Mouse (Mus musculus) left cerebral cortex, postnatal 4 days (tissue): ENCODE data around the gene Zfp42. TPM values are rescaled to one million over a fixed set of nuclear protein-coding genes. Genes with fewer than 3 reads are reported as not detected.

Experiments used
- DNase-seq: peaks from one replicate; pipeline ENCODE4 v3.0.0-alpha.2; 2022
- intact Hi-C: fragments of 180-260 bp; cut with DNase I; formaldehyde crosslinking; loops from one replicate; pipeline ENCODE4 v1.15.1; 2025
- total RNA-seq, 2 experiments: library from RNA; stranded (reverse); gene quantifications; 2 replicates each; pipeline ENCODE4 v1.2.3; 2021

The Zfp42 gene
- total RNA-seq, 2 experiments from 2014 or later = not detected

- intact Hi-C loops = no loop called here
Measured at GRCm38 (mm10) chr8:43257886-43258285, 48.9 kb downstream of the Zfp42 start.

GRCm38 (mm10) chr8:43255695-43256094 is 51.1 kb downstream of the Zfp42 start:
- intact Hi-C loops = no loop called here
- DNase-seq = no peak

More at GRCm38 (mm10) chr8:43257886-43258285, 48.9 kb downstream of the Zfp42 start:
- DNase-seq = no peak

- no peak for DNase-seq
- intact Hi-C loops = no loop called here
Measured at GRCm38 (mm10) chr8:43251653-43252052, 55.1 kb downstream of the Zfp42 start.

- no peak for DNase-seq
- intact Hi-C loops = no loop called here
Measured at GRCm38 (mm10) chr8:43248707-43249106, 58.1 kb downstream of the Zfp42 start.

Other genes with a start within 250 kb of the Zfp42 start
- not detected for gene Triml1, start 165.5 kb downstream of the Zfp42 start, total RNA-seq
- gene Triml2, start 126.4 kb downstream of the Zfp42 start, total RNA-seq = not detected
- not detected for gene Adam26b, start 221.1 kb upstream of the Zfp42 start, total RNA-seq